Mouse (Mus musculus) lung, embryonic 16.5 days (tissue): ENCODE data around the gene Pramel1. TPM values are rescaled to one million over a fixed set of nuclear protein-coding genes. Genes with fewer than 3 reads are reported as not detected.
"Not testable (repeated sequence)": the region's sequence is repeated elsewhere in the genome, so short reads cannot be mapped to it uniquely, and the experiment has no call there.

Experiments
- ATAC-seq: fragments of 200-750 bp; cut with Nextera tagmentation; 2 replicates; pipeline ENCODE4 v1.8.0; 2017; ENCODE audit warnings: low read depth, mild to moderate bottlenecking, moderate library complexity
- H3K27ac ChIP-seq: fragments of 300-500 bp; sonication (generic); 2 replicates; pipeline ENCODE4 v1.5.1; 2014; ENCODE audit warnings: mild to moderate bottlenecking, control low read depth, low read length
- H3K27me3 ChIP-seq: fragments of 300-500 bp; sonication (generic); 2 replicates; pipeline ENCODE4 v1.6.1; 2014; ENCODE audit warnings: low read depth, low read length, mixed read lengths; ENCODE audit not compliant: control insufficient read depth, insufficient read depth
- H3K36me3 ChIP-seq: fragments of 300-500 bp; sonication (generic); 2 replicates; pipeline ENCODE4 v1.6.1; 2014; ENCODE audit warnings: low read length; ENCODE audit not compliant: control insufficient read depth, insufficient read depth
- H3K4me1 ChIP-seq: fragments of 300-500 bp; sonication (generic); replicated peaks from 2 replicates; pipeline ENCODE4 v1.6.1; 2014; ENCODE audit warnings: low read length, mixed read lengths; ENCODE audit not compliant: control insufficient read depth, insufficient read depth
- H3K4me2 ChIP-seq: fragments of 300-500 bp; sonication (generic); 2 replicates; pipeline ENCODE4 v1.6.1; 2014; ENCODE audit warnings: low read depth, low read length, control low read depth
- H3K4me3 ChIP-seq: fragments of 300-500 bp; sonication (generic); 2 replicates; pipeline ENCODE4 v1.5.1; 2014; ENCODE audit warnings: mild to moderate bottlenecking, low read length, control low read depth
- H3K9ac ChIP-seq: fragments of 300-500 bp; sonication (generic); 2 replicates; pipeline ENCODE4 v1.6.1; 2014; ENCODE audit warnings: low read length, control low read depth
- H3K9me3 ChIP-seq: fragments of 300-500 bp; sonication (generic); 2 replicates; pipeline ENCODE4 v1.6.1; 2016; ENCODE audit warnings: low read length; ENCODE audit not compliant: control insufficient read depth
- WGBS: fragments of 180-500 bp; shearing (Covaris S2); extraction: QIAGEN DNeasy Blood & Tissue Kit; methylation state at CpG from one replicate; pipeline ENCODE4 v1.1.7; 2014; 5-methylcytosine and 5-hydroxymethylcytosine counted together
- polyA plus RNA-seq: library from polyadenylated mRNA; unstranded; fragments of >200 nt; fragmentation: Nextera tagmentation; extraction: Ambion mirVana; gene quantifications from 2 replicates; pipeline ENCODE4 v1.2.1, GENCODE M21; 2015

Pramel1 gene
- polyA plus RNA-seq, result not detected in 2 replicates

DNA sequence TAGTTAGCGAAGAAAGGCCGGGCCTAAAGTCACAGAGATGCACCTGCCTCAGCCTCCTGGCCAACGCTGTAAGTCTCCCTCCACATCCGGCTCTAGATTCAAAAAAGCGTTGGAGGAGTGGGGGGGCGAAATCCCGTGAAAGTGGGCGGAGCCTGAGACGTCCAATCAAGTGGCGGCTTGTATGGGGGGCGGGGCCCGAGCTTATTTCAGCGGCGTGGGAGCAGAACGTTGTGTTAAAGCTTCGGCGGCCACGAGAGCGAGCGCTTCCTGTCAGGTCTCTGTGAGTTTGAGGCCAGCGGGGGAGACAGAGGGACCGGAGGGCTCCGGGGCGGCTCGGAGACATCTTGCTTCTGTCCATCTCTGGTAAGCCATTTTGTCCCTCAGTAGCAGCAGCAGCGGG, at the start of gene Pramel1:
Gene Pramel1, plus strand, starts transcription at position 248 of the 400 bp plus-strand sequence.
- WGBS, result 76% methylated on average over 26 of the region's 26 CpGs
- ATAC-seq, result no peak

DNA sequence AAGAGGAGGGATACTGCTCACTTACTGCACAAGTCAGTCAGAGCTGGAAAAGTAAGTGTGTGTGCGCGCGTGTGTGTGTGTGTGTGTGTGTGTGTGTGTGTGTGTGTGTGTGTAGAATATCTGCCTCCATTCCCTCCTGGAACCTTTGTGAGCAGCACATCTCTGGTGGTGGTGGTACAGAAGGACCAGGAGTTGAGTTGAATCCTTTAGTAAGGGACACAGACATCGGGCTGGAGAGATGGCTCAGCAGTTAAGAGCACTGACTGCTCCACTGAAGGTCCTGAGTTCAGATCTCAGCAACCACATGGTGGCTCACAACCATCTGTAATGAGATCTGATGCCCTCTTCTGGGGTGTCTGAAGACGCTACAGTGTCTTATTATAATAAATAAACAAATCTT, 48.7 kb upstream of the Pramel1 start:
- 77% methylated on average over 5 of the region's 5 CpGs for WGBS
- H3K27me3 ChIP-seq, result peaks cover 21% of the 10 kb centered on the region
- H3K36me3 ChIP-seq, H3K4me3 ChIP-seq, H3K9me3 ChIP-seq, H3K27ac ChIP-seq, H3K4me1 ChIP-seq, H3K4me2 ChIP-seq, ATAC-seq, H3K9ac ChIP-seq: not testable (repeated sequence)

More for the DNA sequence above, at the start of gene Pramel1:
- Histone ChIP-seq H3K4me3 (no peak within 1 kb of the TSS), H3K9ac (no peak within 1 kb of the TSS), H3K27ac (no peak within 1 kb of the TSS), H3K27me3 (no peaks in the 10 kb centered on the region), H3K9me3 (peaks cover 4% of the 10 kb centered on the region; the same call in 1 of the 2 replicates), H3K36me3 (no peaks in the 10 kb centered on the region), H3K4me1 (no peaks in the 10 kb centered on the region), H3K4me2 (no peak within 1 kb of the TSS)

DNA sequence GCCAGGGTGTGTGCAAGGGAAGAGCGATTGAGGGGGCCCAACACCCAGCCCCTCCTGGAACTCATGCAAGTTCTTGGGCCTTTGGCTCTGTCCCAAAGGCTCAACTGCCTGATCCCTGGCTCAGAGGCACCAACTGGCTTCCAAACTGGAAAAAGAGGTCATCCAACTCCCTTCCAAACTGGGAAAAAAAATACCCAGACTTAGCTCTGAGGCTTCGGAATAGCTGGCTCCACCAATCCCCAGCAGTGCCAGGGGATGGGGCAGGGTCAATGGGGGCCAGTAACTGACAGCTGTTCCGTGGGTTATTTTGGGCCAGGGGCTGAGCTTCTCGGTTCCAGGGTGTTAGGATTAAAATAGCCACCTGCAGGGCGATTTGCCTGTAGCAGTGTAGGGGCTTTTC, 45.5 kb upstream of the Pramel1 start:
- no peaks in the 10 kb centered on the region for H3K36me3 ChIP-seq
- no peak overlapping the region for H3K27ac ChIP-seq
- no peaks in the 10 kb centered on the region for H3K9me3 ChIP-seq
- no peak for ATAC-seq
- no peak overlapping the region for H3K4me2 ChIP-seq
- H3K9ac ChIP-seq, result no peak overlapping the region
- H3K4me1 ChIP-seq, result peaks cover 5% of the 10 kb centered on the region
- no peak overlapping the region for H3K4me3 ChIP-seq
- WGBS, result 21% methylated on average over 5 of the region's 5 CpGs
- H3K27me3 ChIP-seq, result peaks cover 37% of the 10 kb centered on the region

DNA sequence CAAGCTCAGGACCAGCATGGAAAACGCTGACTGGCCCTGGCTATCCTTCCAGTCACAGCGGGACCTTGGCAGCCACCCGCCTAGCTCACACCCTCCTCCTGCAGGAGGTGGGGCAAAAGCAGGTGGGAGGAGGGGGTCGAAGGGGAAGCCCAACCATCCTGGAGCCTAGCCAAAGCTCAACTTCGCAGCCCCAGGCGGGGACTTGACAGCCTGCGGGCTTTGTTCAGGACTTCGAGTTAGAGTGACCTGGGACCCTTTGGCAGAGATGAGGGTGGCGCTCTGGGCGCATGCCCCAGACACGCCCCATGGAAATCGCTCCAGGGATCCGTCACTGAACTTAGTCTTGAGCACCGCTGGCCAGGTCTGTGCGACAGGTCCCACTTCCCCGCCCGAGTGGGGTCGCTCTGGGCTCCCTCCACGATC, 44.7 kb upstream of the Pramel1 start, which contains the start of gene Lrrc38:
Gene Lrrc38, plus strand, starts transcription at position 274 of the 423 bp plus-strand sequence.
- peak; percentile 64; the same call in 1 of the 2 replicates for ATAC-seq
- Histone ChIP-seq H3K4me2 (peak within 1 kb of the TSS; percentile 72), H3K4me3 (peak within 1 kb of the TSS; percentile 46), H3K27ac (no peak within 1 kb of the TSS), H3K9ac (0 out of 2 replicates have a peak within 1 kb of the TSS, but pooled peaks have one; percentile 23), H3K4me1 (peaks cover 5% of the 10 kb centered on the region), H3K27me3 (peaks cover 37% of the 10 kb centered on the region), H3K36me3 (no peaks in the 10 kb centered on the region), H3K9me3 (no peaks in the 10 kb centered on the region)
- WGBS, result 0% methylated on average over 19 of the region's 19 CpGs

DNA sequence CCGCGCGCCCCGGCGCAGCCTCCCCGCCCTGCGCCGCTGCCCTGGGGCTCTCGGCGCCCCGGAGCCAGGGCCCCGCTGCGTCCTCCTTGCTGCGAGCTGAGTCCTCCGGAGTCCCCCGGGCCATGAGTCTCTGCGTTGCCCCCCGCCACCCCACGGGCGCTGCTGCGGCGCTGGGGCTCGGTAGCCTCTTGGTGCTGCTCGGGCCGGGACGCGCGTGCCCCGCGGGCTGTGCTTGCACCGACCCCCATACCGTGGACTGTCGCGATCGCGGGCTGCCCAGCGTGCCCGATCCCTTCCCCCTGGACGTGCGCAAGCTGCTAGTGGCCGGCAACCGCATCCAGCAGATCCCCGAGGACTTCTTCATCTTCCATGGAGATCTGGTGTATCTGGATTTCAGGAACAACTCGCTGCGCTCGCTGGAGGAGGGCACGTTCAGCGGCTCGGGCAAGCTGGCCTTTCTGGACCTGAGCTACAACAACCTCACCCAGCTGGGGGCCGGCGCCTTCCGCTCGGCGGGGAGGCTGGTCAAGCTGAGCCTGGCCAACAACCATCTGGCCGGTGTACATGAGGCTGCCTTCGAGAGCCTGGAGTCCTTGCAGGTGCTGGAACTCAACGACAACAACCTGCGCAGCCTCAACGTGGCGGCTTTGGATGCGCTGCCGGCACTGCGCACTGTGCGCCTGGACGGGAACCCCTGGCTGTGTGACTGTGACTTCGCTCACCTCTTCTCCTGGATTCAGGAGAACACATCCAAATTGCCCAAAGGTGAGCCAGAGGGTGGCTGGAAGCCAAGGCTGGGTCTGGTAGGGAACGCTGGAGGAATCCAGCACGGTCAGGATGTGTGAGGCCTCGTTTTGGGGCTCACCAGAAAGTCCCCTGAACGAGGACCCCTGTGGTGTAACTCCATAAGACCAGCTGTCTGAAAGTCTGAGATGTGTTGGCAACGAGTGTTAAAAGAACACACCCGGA, 43.9 kb upstream of the Pramel1 start:
- ATAC-seq, result peak; percentile 28; the same call in 1 of the 2 replicates
- 3% methylated on average over 72 of the region's 72 CpGs for WGBS

DNA sequence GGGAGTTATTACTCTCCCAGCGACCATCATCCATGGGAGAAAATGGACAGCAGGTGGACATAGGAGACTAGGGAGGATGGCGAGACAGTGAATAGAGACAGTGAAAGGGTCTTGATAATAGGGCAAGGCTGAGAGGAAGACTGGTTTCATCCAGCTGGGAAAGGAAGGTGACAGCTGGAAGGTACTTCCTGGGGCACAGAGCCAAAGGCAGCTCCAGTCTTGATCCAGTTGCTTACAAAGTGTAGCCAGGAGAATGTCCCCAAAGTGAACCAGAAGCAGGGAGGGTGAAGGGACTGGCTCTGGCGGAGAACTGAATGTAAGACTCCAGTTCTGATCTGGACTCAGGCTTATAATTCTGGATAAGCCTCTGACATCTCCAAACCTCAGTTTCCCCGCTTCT, 41.9 kb upstream of the Pramel1 start:
- Histone ChIP-seq H3K27ac (no peak overlapping the region), H3K4me1 (peaks cover 5% of the 10 kb centered on the region), H3K9me3 (no peaks in the 10 kb centered on the region), H3K4me2 (no peak overlapping the region), H3K4me3 (no peak overlapping the region), H3K27me3 (peaks cover 37% of the 10 kb centered on the region), H3K36me3 (no peaks in the 10 kb centered on the region), H3K9ac (no peak overlapping the region)
- no peak for ATAC-seq
- WGBS, result 62% methylated on average over 4 of the region's 4 CpGs

More for the DNA sequence above, 43.9 kb upstream of the Pramel1 start:
- Histone ChIP-seq H3K27ac (no peak overlapping the region), H3K9ac (0 out of 2 replicates have a peak overlapping the region, but pooled peaks have one; percentile 23), H3K27me3 (peaks cover 37% of the 10 kb centered on the region), H3K4me3 (peak overlapping the region; percentile 46), H3K4me1 (peaks cover 5% of the 10 kb centered on the region), H3K36me3 (no peaks in the 10 kb centered on the region), H3K4me2 (peak overlapping the region; percentile 72), H3K9me3 (no peaks in the 10 kb centered on the region)

DNA sequence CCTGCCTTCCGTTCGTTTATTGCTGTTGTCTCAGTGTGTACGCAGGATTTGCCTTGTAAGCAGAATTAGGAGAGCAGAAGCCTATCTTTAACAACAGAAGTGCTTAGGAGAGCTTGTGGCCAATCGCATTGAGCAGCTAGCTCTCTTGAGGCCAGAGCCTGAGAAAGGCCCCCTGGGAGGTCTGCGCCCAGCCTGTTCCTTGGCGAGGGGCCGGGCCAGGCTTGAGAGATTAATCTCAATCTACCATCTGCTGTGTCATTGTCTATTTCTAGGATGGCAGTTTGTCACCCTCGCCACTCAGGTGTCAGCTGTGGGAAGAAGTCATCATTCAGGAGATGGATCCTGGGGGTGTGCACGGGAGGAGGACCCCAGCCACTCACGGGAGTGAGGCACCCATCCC, 32.7 kb upstream of the Pramel1 start:
- H3K27me3 ChIP-seq, result no peaks in the 10 kb centered on the region
- no peak overlapping the region for H3K4me2 ChIP-seq
- 62% methylated on average over 10 of the region's 10 CpGs for WGBS
- no peak overlapping the region for H3K9ac ChIP-seq
- H3K4me3 ChIP-seq, result no peak overlapping the region
- H3K9me3 ChIP-seq, result no peaks in the 10 kb centered on the region; the same call in 1 of the 2 replicates
- ATAC-seq, result no peak
- H3K27ac ChIP-seq, result no peak overlapping the region
- no peaks in the 10 kb centered on the region for H3K4me1 ChIP-seq
- H3K36me3 ChIP-seq, result no peaks in the 10 kb centered on the region

DNA sequence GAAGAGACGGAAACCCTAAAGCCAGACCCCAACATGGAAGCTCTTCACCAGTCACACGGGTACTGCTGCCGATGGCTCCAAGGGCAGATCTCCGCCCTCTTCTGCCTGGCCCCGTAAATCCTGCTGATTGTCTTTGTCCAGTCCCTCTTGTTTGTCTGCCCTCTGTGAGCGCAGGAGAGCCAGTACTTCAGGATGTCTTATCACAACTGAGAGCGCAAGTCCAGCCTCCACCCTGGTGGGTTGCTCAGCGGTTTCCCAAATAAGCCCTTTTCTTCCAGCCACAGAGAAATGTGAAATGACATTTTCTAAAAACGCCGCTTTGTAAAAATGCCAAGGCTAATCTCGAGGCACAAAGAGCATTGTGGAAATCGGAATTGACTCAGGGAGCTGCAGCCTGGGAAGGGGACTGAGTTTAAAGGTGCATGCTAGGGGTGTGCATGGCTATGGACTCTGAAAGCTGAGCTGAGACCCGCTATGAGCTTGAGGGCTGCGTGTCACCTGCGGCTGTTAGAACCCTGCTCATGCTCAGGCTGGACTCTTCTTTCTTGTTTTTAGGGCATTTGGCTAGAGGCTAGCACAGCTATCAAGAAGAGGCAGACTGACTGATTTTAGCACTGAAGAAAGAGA, 27.7 kb upstream of the Pramel1 start:
- Histone ChIP-seq H3K4me3 (no peak overlapping the region), H3K36me3 (no peaks in the 10 kb centered on the region), H3K27me3 (no peaks in the 10 kb centered on the region), H3K4me2 (no peak overlapping the region), H3K4me1 (no peaks in the 10 kb centered on the region), H3K9me3 (no peaks in the 10 kb centered on the region; the same call in 1 of the 2 replicates), H3K9ac (no peak overlapping the region), H3K27ac (no peak overlapping the region)
- WGBS, result 48% methylated on average over 15 of the region's 15 CpGs
- ATAC-seq, result no peak

DNA sequence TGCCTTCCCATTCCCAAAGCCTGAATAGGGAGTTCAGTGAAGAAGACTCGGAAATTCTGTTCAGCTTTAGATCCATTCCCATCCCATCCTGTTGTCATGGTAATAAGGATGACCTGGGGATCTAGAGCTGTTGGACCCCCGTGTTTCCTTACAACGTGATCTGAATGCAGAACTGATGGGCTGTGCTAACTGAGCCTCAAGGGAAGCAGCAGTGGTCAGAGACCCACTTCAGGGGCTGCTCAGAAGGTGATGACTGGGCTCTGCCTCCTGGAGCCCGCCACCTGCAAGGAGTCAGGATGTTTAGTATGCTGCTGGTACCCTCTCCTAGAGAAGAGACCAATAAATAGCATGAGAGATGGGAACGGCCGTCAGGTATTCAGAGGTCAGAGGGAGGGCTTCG, 14.7 kb upstream of the Pramel1 start:
- no peak overlapping the region for H3K4me3 ChIP-seq
- no peak for ATAC-seq
- H3K4me2 ChIP-seq, result no peak overlapping the region
- no peaks in the 10 kb centered on the region for H3K4me1 ChIP-seq
- WGBS, result 37% methylated on average over 7 of the region's 7 CpGs
- H3K27ac ChIP-seq, result no peak overlapping the region
- H3K9ac ChIP-seq, result no peak overlapping the region
- no peaks in the 10 kb centered on the region for H3K27me3 ChIP-seq
- H3K9me3 ChIP-seq, result no peaks in the 10 kb centered on the region
- no peaks in the 10 kb centered on the region for H3K36me3 ChIP-seq
